ENCODE assay signal across 13 mouse cellular contexts in the genomic region with DNA sequence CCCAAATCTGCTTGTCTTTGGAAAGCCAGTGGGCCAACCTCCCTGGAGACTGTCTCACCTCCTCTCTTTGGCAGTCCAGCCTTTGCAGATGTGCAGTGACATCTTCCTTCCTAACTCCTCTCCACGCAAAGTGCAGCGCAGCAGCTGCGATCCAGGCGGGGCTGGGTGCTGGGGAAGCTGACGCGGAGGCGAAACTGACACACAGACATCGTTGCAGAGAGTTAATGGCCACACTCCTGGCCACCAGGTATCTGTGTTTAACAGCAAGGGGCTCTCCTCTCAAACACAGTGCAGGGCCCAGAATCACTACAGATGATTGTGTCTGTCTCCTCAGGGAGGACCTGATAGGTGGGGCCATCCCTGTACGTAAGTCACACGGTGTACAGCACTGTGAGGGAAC.
"Had no signal": no experiment of that assay in that cellular context is flagged by ENCODE, and none has a peak within 500 bp of the region (broad histone marks: within the 10 kb centered on the region; RNA-seq: fewer than 3 reads in every experiment).

No protein-coding gene starts in this region.

- H3K4me2 ChIP-seq: liver, embryonic 11.5 days; liver, embryonic 15.5 days; midbrain, embryonic 12.5 days; neural tube, embryonic 15.5 days had no signal

- H3K27ac ChIP-seq: left cerebral cortex, adult 2 months; limb, embryonic 10.5 days; liver, embryonic 15.5 days; macrophage; midbrain, embryonic 12.5 days; neural tube, embryonic 15.5 days had no signal

- DNase-seq: lung, adult 2 months; lung, postnatal 10 days; right cerebral cortex, adult 18-20 months; right cerebral cortex, postnatal 25 days; thymus, postnatal 36 days had no signal

- H3K4me3 ChIP-seq: left cerebral cortex, adult 2 months; limb, embryonic 10.5 days; liver, embryonic 15.5 days; megakaryocyte, embryonic 14.5 days; midbrain, embryonic 12.5 days; neural tube, embryonic 15.5 days had no signal

- H3K9me3 ChIP-seq: limb, embryonic 10.5 days; liver, embryonic 15.5 days; megakaryocyte, embryonic 14.5 days; midbrain, embryonic 12.5 days; neural tube, embryonic 15.5 days had no signal

- H3K27me3 ChIP-seq: liver, embryonic 15.5 days; megakaryocyte, embryonic 14.5 days; midbrain, embryonic 12.5 days; neural tube, embryonic 15.5 days had no signal

- H3K9ac ChIP-seq: liver, embryonic 15.5 days; midbrain, embryonic 12.5 days; neural tube, embryonic 15.5 days had no signal

- H3K4me1 ChIP-seq: limb, embryonic 10.5 days; midbrain, embryonic 12.5 days; neural tube, embryonic 15.5 days had no signal
